Mouse (Mus musculus): ENCODE measurements around the gene Renbp.

GRCm38 (mm10) chrX:73921285-73921822 lies 9.3 kb downstream of the Renbp start:
- TF ChIP-seq POLR2A (IDR thresholded peaks at IDR 0.05; ENCODE audit: borderline replicate concordance, extremely low read depth, low read depth, low read length) (no peak), CTCF (IDR thresholded peaks at IDR 0.05; ENCODE audit: insufficient read depth, low read length) (no peak)

Measured in lung, adult 2 months (tissue).